Mouse (Mus musculus) erythroid progenitor cell, adult 5-6 weeks (primary cell): Measurements from ENCODE around the gene Pparg. TPM values are rescaled to one million over a fixed set of nuclear protein-coding genes. Genes with fewer than 3 reads are reported as not detected.

ENCODE experiments used
- ATAC-seq: replicated peaks from 2 replicates; pipeline ENCODE4 v1.8.0; 2016; ENCODE audit warnings: moderate number of reproducible peaks, mild to moderate bottlenecking, moderate TSS enrichment, inconsistent platforms; ENCODE audit not compliant: poor library complexity, low FRiP score, severe bottlenecking
- total RNA-seq, 2 experiments: library from RNA; stranded (forward) in 1 of 2; stranded (reverse) in 1 of 2; fragments of 150-400 nt in 1 of 2; fragments of 186-747, 209-891 nt in 1 of 2; gene quantifications; 2 replicates each; pipeline versions ENCODE4 v1.2.3 to v1.2.4; 2015 to 2017; ENCODE audit warnings: low replicate concordance in 2 of 2

The Pparg gene
- 11.9 and 46.5 TPM in 2 replicates for total RNA-seq (2015; ENCODE audit: low replicate concordance)
- total RNA-seq (2017; ENCODE audit: low replicate concordance), result 4.9 and 5.0 TPM in 2 replicates

- no peak for ATAC-seq
Observed at GRCm38 (mm10) chr6:115360776-115361605, at the start of gene Pparg. Pparg (plus strand) TSS chr6:115360951.

DNA sequence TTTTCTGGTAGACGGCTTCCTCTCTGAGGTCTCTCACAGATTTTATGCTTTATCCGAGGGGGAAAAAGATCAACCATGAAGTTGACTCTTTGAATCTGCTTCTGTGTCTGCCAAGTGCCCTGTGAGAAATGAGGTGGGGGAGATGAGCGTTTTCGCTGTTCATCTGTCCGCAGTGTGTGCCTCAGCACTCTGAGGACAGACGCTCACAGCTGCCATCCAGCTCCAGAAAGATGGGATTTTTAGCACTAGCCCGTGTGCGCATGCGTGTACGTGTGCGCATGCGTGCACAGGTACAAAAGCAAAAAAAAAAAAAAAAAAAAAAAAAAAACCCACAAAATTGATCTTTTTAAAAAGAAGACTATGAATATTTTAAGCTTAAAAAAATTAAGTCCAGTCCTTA lies 48.0 kb upstream of the Pparg start:
- no peak for ATAC-seq

DNA sequence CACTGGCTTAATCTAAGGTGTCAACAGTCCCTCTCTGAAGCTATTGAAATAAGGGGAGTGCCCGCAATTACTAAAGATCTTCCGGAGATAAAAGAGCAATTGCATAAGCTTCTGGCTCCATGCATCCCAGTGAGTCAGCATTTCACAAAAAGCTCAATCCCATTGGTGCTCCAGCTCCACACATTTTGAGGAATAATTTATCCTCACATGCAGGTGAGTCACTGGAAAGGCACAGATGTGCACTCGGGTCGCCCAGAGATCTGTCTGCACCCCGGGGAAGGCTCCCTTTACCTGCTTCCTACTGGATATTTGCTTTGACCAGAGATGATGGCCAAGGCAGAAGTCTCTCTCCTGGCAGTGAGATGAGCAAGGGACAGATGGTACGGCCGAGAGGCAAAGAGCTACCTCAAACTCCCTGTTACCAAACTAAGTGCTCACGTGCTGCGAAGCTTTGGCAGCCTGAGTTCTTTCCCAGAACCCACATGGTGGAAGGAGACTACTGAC lies 47.5 kb upstream of the Pparg start:
- ATAC-seq, result no peak

DNA sequence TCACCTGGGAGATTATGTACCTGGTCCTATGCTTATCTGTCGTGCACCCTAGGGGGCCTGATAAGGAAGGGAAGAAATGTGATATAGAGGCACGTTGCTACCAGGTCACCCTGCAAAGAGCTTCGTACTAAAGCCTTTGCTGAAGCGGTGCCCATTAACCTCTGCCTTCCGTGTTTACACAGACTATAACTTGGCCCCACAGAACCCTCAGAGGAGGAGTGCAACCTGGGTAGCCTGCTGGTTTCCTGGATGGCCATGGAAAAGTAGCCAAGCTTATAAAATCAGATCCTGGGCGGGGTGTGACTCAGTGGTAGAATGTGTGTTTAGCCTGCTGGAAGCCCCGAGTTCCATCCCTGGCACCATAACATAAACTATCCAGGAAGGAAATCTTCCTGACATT lies 46.8 kb upstream of the Pparg start:
- no peak for ATAC-seq

DNA sequence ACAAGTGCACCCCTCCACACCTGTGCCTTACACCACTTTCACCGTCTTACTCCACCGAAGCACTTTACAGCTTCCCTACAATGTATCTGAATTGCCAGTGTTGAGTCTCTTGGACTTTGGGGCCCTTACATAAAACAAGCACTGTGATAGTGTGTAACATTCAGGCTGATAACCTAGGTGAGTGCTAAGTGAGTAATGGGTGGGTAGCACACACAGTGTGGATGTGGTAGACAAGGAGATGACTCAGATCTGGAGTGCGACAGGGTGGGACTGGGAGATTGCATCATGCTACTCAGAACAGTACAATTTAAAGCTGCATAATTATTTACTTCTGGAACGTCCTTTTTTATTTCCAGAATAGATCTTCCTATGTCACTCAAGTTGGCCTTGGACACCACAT lies 45.0 kb upstream of the Pparg start:
- ATAC-seq, result no peak

GRCm38 (mm10) chr6:115316811-115317221 lies 43.9 kb upstream of the Pparg start:
- ATAC-seq, result no peak

DNA sequence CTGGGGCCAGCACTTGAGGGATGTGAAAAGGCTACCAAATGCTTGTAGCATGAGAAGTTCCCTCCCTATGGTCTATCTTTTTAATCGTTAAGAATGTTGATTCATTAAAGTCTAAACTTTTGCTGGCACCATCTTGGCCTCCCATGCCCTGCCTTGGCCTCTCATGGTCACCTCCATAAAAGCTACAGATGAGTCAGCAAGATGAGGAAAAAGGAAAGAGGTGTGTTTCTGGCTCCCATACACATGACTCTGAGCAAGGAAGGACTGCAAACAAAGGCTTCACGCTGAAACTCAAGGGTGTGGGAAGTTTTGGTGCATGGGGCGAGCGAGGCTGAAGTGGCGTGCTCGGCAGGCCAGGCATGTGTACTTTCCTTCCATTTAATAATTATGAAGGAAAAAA lies 41.9 kb upstream of the Pparg start:
- ATAC-seq, result no peak

DNA sequence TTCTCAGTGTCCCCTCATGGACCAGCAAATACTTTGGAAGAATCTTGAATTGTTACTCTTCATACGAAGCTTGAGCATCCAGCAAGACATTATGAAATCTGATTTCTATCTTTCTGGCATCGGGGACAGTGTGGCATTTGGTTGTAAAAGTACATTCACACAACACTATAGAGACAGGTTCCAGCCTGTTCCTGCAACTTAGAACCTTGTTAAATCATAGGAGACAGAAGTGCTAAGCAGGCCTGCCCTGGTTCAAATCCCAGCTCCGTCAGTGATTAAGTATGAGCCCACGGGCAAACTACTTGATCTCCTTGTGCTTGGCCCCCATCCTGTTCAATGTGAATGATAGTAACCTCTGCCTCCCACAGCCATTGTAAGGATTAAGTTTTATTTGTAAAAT lies 41.1 kb upstream of the Pparg start:
- no peak for ATAC-seq

DNA sequence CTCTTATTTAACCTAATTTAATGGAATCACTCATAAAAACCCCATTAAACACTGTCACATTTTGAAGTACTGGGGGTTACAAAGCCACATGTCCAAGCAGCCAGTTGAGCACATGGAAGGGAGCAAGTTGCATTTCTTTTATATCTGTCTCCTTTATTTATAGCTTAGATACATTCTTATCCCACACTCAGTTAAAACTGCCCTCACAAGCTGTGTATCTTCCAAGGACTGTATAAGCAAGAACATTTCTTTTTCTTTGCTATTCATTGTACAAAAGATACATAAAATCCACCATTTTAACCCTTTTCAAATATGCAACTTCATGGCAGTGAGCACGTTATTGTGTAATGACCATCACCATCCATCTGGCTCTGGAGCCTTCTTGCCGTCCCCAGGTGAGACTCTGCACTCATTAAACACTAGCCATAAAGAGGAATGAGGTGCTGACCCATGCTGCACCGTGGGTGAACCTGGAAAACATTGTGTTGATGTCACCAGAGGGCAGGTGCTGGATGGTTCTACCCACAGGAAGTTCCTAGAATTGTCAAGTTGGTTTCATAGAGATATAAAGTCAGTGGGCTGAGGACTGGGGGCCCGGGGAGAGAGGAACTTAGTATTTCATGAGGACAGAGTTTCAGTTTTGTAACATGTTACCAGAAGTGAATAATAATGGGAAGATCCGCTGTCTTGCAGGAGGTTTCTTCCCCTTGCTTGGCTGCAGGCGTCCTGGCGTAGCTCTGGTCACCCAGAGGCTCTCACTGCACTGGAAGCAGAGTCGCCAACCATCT lies 39.6 kb upstream of the Pparg start:
- no peak for ATAC-seq

GRCm38 (mm10) chr6:115321883-115322351 lies 38.8 kb upstream of the Pparg start:
- no peak for ATAC-seq

DNA sequence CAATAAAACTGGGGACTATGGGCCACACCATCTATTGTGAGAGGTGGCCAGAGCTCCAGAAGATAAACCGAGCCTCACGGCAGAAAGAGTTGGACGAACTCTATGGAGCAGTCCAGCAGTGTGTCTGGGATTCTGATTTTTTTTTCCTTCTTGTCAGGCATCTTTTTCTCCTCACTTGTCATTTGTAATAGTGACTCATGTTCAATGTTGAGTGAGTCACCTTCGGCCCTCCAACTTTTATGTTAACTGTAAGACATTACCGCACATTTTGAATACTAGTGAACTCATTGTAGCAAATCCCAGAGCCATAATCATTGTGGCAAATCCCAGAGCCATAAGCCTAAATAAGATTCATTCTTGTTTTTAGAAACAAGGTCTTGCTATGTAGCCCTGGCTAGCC lies 37.8 kb upstream of the Pparg start:
- no peak for ATAC-seq

DNA sequence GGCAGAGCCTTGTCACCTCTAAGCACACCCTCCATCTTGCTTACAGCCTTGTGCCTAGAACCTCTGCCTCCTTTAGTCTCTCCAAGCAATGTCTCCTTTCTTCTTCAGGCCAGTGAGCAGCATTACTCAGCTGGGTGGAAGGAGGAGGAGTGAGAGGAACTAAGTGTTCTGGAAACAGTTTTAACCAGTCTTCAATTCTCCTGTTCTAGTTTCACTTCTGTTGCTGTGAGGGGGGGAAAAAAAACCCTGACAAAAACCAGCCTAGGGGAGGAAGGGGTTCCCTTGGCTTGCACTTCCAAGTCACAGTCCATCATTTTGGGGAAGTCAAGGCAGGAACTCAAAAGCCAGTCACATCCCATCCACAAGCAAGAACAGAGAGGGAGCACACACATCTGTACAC lies 29.8 kb upstream of the Pparg start:
- no peak for ATAC-seq

DNA sequence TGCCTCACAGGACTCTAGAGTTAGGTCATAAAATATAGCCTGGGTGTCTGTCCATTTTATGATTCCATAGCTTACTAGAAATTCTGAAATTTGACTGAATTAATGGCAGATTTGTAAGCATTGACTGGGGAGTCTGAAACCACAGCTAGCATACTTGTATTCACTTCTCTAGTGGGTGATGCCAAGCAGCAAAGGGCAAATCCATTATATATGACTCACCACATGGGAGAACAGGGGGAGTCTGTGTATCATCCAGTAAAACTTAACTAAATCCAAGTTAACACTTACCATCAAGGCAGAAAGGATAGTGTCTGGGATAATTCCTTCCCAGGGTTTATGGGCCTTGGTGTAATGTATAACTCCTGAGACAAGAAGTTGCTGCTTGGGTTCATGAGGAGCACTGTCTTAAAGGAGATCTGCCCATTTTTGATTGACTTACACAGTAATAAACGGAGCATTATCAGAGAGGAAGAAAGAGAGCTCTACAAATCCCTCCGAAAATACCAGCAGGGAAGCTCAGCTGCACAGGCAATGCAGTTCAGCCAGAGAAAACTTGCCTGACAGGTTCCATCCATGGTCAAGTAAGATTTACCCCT lies 27.6 kb upstream of the Pparg start:
- no peak for ATAC-seq

GRCm38 (mm10) chr6:115335536-115335935 lies 25.2 kb upstream of the Pparg start:
- no peak for ATAC-seq

GRCm38 (mm10) chr6:115340084-115340483 lies 20.7 kb upstream of the Pparg start:
- ATAC-seq, result no peak

- no peak for ATAC-seq
Observed at GRCm38 (mm10) chr6:115343096-115343495, 17.7 kb upstream of the Pparg start.

DNA sequence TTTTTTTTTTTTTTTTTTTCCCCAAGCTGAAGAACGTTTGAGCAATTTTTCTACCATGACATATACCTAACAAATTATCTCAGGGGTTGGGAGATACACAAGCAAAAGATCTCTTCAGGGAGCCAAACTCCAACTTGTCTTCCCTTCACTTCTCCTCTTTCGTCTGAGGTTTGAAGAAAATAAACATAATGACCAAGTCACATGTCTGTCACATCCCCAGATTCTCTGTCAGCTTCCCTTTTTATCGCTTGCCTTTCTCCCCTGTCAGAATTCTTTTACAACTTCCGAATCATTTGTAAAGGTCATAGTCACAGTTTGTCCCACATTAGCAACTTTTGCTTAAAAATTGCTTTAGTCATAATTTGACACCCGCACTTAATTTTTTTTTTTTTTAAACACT lies 17.2 kb upstream of the Pparg start:
- ATAC-seq, result no peak

DNA sequence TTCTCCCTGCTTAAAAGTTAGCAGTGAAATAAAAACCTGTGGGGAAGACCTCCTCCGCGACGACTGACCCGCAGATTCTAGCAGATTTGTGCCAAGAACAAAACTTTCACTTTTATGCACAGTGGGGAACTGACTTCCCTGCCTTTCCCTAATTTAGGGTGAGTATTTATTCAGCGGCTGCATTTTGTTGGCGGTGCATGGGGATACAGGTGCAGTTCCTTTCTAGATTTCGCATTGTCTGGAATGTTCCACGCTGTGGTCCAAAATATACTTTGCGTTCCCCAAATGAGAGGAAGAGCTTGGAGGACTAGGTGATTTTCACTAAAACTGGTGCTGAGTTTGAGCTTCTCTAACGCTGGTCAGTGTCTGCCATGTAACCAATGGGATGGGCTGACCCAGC lies 16.6 kb upstream of the Pparg start:
- ATAC-seq, result no peak

GRCm38 (mm10) chr6:115344513-115344912 lies 16.2 kb upstream of the Pparg start:
- ATAC-seq, result no peak

DNA sequence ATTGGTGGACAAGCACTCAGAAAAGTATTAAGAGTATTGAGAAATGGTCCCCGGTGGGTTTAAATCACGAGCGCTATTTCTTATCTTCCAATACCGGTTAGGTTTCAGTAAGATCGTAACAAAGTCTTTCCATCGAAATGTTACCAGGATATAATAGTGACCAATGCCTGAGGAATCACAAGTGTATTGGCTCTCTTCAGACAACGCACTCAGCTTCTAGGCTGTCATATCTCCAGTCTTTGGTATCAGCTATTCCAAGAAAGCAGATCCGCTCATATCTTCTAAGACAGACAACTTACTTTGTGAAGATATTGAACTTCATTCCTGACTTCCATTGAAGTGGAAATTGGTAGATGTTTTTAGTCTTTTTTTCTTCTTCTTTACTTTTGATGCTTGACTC lies 15.7 kb upstream of the Pparg start:
- no peak for ATAC-seq
